Mouse (Mus musculus) spleen, postnatal 4 days (tissue): ENCODE results near the gene Gm3625.
A peak's percentile ranks its signal among the peaks of the same experiment; 100 is the strongest.

Source experiments
- DNase-seq, 2 experiments: peaks; one replicate each; pipeline ENCODE4 v3.0.0; 2022; ENCODE audit warnings: low spot score in 2 of 2

Gm3625 gene

DNA sequence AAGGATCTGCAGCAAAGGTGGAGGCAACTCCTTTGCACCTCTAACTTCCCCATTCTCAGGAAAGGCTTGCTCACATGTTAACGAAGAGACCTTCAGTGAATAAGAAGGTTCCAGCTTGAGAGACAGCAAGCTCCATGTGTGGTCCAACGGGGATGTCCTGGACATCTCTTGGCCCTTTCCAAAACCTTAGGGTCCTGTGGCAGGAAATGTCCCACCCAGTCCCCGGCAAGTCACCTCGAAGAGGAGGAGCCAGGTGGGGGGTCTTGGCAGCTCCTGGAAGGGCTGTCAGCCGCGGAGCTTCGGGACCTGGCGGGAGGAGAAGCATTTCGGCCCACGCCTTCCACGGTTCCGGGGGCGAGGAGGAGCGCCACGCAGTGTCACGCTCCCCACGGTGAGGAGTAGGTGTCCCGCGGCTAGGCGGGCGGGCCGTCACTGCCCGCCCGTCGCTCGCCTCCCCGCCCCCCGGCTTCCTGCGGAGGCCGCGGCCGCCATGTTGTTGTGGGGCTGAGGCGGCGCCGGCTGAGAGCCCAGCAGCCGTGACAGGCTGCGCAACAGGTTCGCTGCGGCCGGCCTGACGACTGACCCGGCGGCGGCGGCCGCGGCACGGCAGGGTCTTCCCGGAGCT lies at the start of gene Gm3625, which contains the start of gene Itsn2:
Gene Gm3625 (minus strand): TSS at position 387 of the 625 bp plus-strand sequence.
Gene Itsn2 (plus strand): TSS at position 98 of the 625 bp plus-strand sequence.
- peak; percentile 79 to 90 for DNase-seq

DNA sequence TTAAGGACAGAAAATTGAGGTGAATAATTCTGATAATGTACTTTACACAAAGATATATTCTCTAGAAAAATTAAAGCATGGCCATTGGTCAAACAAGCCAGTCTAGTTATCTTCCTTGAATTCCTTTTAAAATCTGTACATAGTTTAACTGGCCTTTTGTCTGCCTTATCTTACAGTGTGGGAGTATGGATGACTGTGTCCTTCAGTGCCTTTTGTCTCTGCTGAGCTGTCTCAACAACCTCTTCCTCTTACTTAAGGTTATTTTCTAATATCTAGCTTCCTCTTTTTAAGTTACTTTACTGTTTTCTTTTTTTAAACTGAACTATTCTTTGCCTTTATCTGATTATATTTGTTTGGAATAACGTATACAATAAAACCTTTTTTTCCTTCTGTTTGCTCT lies 48.0 kb upstream of the Gm3625 start:
- no peak for DNase-seq

DNA sequence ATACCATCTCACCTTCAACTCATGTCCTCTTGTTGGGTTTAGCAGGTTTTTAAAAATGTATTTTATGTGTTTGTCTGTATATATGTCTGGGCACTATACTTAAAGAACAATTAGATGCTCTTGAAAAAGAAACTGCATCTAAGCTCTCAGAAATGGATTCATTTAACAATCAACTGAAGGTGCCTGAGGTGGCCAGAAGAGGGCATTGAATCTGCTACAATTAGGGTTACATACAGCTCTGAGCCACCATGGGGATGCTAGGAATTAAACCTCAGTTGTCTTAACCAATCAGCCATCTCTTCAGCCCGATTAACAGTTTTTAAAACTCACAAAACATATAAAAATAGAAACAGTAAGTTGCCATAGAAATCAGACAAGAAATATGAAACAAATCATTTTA lies 45.7 kb upstream of the Gm3625 start:
- DNase-seq, result no peak

DNA sequence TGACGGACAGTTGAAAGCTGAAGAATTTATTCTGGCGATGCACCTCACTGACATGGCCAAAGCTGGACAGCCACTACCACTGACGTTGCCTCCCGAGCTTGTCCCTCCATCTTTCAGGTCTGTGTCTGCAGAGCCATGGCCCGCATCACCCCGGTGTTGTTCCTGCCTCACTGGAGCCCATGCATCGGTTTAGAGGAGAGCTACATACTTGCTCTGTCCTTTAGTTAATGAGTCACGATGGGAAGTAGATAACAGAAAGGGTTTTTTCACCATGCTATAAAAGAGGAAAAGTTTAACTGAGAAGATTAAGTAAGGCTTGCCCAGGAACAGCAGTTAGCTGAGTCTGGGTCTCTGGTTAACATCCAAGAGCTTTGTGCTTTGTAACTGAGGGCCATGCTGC lies 40.2 kb upstream of the Gm3625 start:
- no peak for DNase-seq

DNA sequence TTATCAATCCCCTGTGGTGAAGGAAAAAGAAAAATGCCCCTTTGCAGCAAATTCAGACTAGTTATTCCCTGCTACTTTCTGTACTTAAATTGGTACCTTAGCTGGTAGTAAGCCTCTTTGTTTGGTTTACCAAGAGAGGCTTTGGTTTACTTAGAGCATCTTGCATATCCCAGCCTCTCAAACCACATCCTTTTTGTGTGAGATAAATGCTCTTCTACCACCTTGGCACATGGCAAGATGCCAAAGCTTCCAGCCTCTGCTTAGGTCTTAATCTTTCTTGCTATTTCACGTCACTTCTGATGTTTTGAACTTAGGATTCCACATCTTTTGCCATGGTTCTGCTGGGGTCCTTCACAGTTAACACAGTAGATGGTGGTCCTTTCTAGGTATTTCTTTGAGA lies 31.5 kb upstream of the Gm3625 start:
- no peak for DNase-seq

DNA sequence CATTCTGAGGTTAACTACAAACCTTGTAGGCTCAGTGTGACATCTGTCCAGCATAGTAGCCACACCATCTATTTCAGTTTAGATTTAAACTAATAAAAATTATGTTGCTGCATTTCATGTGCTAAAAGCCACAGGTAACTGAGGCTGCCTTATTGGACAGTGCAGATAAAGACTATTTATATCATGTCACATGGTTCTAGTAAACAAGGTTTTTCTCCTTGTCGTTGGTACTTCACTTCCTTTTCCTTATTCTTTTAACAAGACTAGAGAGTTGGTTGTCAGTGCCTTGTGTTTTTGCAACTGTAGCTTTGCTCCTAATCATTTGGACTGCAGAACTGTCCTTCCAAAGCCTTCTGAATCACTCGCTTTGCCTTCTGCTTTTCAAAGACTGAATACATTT lies 22.0 kb upstream of the Gm3625 start:
- DNase-seq, result no peak

DNA sequence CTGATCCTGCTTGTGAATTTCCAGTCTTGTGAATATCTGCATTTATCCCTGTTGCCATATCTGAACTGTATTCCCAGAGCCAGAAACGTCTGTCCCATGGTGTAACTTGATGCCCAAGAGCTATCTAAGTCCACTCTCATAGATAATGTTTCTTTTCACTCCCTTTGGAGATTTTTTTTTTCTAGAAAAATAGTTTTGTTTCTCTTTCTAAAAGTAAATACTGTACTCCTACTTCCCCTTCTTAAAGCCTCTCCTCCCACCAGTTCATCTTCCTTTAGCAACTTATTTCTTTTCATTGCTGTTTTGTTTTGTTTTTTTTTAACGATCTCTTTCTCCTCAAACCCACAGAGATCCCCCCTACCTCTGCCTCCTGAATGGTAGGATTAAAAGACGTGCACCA lies 13.9 kb upstream of the Gm3625 start:
- no peak for DNase-seq

DNA sequence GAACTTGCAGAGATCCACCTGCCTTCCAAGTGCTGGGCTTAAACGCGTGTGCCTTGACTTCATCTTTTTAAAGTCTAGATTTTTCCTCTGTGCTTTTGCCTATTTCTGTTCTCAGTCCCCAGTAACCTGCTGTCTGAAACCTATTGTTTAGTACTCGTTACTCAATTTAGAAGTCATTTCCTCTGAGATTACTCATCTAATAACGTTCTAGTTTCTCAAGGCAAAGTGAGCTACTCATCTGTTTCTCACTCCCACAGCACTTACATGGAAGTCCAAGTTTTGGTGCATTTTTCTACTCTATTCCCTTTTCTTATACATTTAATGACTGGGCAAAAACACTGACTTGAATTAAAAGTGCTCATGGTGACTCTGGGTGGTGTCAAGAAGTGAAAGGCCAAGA lies 7.0 kb upstream of the Gm3625 start:
- no peak for DNase-seq

DNA sequence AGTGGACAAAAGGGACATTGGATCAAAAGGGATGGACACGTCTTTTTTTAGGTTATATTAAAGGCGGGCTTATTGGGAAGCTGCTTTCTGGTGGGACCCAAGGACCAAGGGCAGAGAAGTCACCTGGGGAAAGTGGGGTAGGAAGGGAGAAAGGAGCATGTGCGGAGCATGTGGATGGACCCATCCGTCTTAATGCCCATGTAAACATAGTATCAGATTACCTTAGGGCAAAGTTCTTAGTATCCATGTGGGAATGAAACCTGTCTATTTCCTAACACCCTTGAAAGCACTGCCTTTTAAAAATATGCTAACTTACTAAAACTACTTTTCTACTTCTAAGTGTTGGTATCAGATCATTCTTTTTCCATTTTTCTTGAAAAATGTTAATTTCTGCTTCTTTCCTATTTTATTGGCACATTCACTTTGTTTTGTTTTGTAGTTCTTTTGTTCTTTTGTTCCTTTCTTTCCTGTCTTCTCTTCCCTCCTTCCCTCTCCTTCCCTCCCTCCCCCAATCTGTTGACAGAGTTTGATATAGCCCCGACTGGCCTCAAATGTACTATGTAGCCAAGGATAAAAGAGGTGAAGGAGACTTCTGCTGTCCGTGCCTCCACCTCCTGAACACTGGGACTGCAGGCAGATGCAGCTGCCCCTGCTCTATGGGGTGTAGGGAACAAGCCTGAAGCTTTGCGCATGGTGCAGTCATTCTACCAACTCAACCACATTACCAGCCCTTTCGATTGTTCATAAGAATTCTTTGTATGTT lies 6.1 kb upstream of the Gm3625 start:
- DNase-seq, result no peak

DNA sequence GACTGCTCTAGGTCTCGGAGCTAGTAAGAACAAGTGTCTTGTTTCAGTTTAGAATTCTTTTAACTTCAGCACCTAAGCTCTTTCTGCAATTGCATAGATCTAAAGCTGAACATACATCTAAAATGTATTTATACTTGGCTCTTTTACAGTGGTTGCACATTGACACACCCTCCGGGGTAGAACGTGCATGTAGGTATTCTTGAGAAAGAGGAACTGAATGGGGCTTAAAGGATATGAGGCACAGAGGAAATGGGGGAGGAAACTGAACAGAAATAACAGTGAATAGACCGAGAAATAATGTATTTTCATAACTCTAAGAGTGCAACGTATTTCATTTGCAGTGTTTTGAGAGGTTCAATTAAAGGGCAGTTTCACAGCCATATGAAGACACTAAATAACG lies 2.3 kb upstream of the Gm3625 start:
- DNase-seq, result peak in 1 of 2 experiments; percentile 18

DNA sequence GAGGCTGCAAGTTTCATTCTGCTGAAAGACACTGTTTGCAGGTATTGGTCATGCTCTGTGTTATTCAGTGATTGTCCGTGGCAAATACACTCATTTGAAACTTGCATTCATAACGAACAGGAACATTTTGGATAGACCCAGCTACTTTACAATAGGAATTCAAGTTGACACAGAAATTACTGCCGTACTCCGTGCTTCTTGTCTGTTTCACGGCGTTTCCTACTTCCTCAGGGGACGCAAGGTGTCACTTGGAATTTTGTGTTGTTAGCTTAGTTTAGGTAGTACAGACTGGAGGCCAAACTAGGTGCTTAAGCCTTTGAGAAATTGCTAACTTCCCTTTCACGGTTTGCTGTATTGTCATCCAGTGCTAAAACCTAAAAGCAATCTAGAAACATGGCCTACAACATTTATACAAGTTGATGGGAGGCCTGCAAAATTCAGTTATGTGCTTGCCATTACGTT lies 1.2 kb upstream of the Gm3625 start:
- DNase-seq, result no peak

DNA sequence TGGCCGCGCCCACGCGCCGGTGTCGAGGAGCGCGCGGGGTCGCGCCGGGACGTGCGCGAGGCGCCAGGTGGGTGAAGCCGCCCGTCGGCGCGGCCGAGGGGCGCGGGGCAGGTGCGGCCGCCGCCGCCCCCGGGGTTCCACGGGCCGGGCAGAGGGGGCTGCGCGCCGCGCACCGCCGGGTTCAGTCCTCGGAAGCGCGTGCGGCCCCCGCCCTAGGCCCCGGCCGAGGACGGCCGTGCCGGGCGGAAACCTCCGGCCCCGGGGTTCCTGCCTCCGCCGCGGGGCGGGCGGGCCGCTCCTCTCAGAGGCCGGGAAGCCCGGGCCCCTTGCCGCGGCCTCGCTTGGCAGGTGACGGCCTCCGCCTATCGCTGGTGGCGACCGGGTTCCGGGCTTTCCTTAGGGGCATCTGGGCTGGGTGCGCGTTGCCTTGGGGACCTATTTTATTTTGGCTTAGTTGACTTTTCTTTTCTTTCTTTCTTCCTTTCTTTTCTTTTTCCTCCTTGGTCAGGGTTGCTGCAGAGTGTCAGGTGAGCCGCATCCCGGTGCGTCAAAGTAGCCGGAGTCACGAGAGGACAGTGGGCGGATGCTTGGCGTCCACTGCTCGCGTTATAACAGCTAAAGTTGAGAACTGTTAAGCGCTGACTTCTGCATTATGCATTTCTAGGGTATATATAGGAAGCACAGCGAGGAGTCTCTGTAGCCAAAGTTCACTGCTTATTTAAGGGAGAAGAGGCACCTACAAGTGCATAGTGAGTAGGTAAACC lies 621 bp upstream of the Gm3625 start:
- DNase-seq, result peak; percentile 64 to 86

DNA sequence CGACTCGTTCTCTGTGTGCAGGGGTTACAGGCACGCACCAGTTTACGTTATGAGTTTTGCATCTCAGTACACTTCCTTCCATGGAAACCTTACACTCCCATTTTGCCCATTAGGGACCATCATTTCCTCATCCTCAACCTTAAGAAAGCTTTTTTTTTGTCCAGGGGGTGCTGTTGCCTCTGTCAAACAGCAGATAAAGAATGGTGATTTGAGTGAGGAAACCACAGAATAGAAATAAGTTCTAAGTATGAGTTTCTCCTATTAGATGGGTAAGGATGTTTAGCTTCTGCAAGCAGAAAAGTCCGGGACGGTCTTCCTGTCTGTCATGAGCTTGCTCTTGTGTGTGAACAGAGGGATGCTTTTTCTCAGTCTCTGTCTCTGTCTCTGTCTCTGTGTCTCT lies 702 bp downstream of the Gm3625 start:
- DNase-seq, result no peak

DNA sequence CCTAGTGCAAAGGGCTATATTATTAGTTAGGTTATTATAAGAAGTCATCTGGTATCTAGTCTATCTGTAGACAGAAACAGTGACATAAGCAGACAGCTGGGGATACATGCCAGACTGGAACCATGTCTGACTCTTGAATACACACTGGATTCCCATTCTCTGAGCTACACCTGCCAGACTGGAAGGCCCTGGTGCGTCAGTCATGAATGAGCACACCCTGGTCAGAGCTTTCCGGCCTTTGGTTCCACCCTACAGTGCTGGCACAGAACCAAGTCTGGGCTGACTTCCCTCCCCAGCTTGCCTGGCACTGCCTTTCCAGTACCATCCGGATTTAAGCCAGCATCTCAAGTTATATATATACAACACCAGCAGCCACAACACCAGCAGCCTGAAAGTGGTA lies 4.1 kb downstream of the Gm3625 start:
- DNase-seq, result no peak

DNA sequence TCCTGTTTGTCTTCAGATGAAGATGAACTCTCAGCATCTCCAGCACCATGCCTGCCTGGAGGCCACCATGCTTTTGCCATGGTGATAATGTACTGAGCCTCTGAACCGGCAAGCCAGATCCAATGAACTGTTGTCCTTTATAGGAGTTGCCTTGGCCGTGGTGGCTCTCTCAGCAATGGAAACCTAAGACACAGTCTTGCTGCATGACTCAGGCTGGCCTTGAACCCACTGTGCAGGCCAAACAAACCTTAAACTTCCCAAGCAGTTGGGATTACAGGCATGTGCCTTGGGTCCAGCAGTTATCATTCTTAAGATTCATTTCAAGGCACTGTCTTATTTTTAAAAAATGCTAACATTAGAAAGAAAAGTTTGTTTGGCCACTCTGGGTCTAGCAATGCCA lies 4.9 kb downstream of the Gm3625 start:
- DNase-seq, result no peak

DNA sequence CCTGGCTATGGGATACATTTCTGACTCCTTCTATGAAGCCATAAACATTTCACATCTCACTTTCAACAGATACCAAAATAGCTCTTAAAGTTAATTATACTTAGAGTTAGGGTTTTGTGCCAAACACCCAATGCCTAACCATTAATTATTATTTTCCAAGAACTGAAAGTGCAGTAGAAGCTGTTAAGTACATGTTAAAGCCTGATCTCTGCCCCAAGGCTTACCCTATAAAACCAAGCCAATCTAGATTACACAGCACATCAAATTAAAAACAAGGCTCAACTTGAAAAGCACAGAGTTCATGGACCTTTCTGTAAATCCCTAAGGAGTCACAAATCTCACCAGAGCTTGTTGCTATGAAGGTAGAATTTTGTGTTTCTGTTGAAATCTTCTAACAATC lies 10.4 kb downstream of the Gm3625 start:
- no peak for DNase-seq

DNA sequence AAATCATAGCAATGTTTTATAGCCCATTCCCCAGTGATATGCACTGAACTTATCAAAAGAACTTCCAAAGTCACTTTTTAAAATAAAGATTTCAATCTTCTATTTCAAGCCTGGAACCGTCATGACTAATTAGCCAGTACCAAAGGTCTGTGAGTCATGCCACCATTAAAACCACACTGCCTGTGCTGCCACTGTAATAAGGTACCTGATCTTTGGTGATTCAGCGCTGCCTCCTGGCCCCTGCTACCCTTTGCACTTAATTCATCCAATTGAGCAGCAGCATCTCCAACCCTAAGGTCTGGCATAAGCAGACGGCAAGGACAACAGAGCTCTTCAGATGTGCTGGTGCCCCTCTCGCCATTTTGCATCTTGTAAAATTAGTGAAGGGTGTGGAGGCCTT lies 18.7 kb downstream of the Gm3625 start:
- no peak for DNase-seq

DNA sequence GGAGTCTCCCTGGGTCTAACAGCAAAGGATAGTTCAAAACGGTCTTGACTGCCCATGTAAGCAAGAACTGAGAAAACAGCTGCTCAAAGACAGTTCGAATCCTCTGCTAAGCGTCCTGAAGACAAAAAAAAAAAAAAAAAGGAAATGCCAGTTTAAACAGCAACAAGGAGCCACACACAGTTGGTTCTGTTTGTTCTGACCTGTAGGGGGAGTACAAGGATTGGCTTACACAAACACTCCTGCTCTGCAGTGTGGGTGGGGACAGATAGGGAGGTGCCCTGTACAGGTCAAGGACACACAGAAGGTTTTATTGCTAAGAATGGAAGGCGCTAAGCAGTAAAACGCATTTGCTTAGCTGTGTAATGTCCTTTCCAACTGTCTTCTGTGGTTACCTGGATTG lies 20.9 kb downstream of the Gm3625 start:
- peak in 1 of 2 experiments; percentile 27 for DNase-seq

DNA sequence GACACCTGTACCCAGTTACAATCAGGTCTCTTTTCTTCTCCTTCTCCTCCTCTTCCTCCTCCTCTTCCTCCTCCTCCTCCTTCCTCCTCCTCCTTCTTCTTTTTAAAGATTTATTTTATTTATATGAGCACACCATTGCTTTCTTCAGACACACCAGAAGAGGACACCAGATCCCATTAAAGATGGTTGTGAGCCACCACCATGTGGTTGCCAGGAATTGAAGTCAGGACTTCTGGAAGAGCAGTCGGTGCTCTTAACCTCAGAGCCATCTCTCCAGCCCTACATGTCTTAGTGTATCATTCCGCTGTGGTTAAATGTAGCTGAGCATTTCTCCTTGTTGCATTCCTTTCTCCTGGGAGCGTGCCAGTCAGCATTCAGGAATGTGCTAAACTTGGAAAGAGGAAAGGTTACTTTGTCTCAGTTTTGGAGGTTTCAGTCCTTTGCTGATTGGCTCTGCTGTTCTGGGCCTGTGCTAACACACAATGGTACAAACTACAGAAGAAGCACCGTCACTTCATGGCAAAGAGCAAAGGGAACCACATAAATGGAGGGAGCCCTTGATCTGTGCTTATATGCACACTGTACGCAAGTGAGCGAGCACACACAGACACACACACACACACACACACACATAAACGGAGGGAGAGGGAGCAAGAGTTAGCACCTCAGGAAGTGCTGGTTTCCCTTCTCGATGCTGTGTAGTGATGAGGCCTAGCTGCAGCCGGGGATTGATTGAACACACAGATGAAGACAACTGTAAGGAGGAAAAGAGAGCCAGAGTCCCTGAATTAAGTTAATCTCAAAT lies 34.0 kb downstream of the Gm3625 start:
- DNase-seq, result no peak

DNA sequence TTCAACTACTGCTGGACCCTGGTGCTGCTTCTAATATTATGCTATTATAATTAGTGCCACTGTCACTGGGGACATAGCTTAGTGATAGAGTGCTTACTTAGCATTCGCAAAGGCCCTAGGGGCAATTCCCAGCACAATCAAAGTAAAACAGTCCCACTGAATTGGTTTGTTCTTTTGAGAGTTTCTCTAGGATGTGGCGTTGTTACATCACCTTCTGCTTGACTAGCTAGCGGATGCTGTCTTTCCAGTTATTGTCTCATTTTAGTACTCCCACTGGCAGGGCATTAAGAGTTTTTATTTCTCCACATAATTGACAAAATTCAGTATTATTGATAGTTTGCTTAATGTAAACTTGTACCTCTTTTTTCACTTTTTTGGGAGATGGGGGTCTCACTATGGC lies 34.7 kb downstream of the Gm3625 start:
- no peak for DNase-seq

DNA sequence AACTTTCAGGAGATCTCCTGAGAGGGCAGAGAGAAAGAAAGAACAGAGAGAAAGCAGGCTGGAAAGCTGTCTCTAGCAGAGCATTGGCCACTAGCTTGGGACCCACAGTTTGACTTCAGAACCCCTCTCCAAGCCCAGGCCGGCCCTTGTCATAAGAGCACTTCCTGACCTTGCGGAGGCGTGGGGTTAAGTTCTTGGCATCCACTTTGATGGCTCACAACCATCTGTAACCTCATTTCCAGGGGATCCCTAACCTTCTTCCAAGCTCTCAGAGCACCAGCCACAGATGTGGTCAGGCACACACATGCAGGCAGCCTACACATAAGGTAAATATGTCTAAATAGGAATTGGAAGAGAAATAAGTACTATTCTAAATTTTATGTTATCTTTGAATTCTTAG lies 35.3 kb downstream of the Gm3625 start:
- DNase-seq, result no peak

DNA sequence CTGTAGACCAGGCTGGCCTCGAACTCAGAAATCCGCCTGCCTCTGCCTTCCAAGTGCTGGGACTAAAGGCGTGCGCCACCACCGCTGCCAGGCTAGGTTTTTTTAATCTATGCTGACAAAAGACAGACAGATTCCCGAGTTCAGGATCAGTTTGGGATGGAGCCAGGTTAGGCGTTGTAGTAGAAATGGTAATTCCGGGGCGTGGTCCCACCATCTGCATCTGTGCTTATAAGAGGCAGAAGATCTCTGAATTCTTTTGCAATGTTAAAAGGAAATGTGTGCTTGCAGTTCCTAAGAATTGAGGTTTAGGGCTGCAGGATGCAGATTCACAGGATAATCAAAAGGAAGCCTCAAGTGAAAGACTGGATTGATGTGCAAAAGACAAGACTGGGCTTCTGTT lies 35.8 kb downstream of the Gm3625 start:
- no peak for DNase-seq
